ENCODE assay signal across 30 mouse cellular contexts in the genomic region with DNA sequence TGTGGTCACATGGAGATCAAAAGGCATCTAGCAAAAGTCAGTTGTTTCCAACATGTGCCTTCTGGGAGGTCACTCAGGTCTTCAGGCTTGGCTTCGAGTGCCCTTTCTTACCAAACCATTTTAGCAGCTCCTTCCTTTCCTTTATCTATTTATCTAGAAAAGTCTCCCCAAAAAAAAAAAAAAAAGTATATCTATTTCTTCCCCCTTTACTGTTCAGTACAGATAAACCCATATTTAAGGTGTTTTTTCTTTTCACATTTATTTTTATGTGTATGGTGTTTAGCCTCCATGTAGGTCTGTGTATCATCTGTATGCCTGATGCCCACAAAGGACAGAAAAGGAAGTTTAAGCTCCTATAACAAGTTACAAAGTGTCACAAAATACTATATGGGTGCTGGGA.
"Had no signal": no experiment of that assay in that cellular context is flagged by ENCODE, and none has a peak within 500 bp of the region (broad histone marks: within the 10 kb centered on the region; RNA-seq: fewer than 3 reads in every experiment).

No protein-coding gene starts in this region.

- H3K9me3 ChIP-seq: heart, embryonic 12.5 days; heart, embryonic 13.5 days; heart, embryonic 15.5 days; hindbrain, embryonic 10.5 days; hindbrain, embryonic 12.5 days; hindbrain, embryonic 13.5 days; hindbrain, embryonic 15.5 days; intestine, embryonic 15.5 days; kidney, embryonic 15.5 days had no signal

- H3K27ac ChIP-seq: heart, embryonic 13.5 days; heart, embryonic 15.5 days; hindbrain, embryonic 10.5 days; hindbrain, embryonic 12.5 days; hindbrain, embryonic 13.5 days; hindbrain, embryonic 14.5 days; hindbrain, embryonic 15.5 days; hindbrain, postnatal 0 days; intestine, embryonic 15.5 days; kidney, embryonic 15.5 days; kidney, postnatal 0 days; layer of hippocampus, adult 2 months; left cerebral cortex, adult 2 months had no signal

- H3K36me3 ChIP-seq: heart, embryonic 15.5 days; hindbrain, embryonic 12.5 days; hindbrain, embryonic 13.5 days; hindbrain, embryonic 15.5 days; intestine, embryonic 15.5 days; kidney, embryonic 15.5 days had no signal

- H3K4me3 ChIP-seq: heart, embryonic 12.5 days; heart, embryonic 13.5 days; heart, embryonic 15.5 days; hindbrain, embryonic 10.5 days; hindbrain, embryonic 12.5 days; hindbrain, embryonic 13.5 days; hindbrain, embryonic 15.5 days; intestine, embryonic 15.5 days; kidney, embryonic 15.5 days; layer of hippocampus, adult 2 months; left cerebral cortex, adult 2 months had no signal

- DNase-seq: heart, postnatal 10 days; heart, postnatal 14 days; heart, postnatal 36 days; heart, postnatal 4 days; kidney, adult 11 months; kidney, adult 18-20 months; kidney, adult 2 months; kidney, adult 8-10 months; kidney, adult 9 months; kidney, postnatal 10 days; kidney, postnatal 14 days; kidney, postnatal 25 days; kidney, postnatal 36 days; kidney, postnatal 4 days; layer of hippocampus, adult 9-11 months; layer of hippocampus, postnatal 36 days had no signal

- H3K9ac ChIP-seq: heart, embryonic 12.5 days; heart, embryonic 13.5 days; heart, embryonic 15.5 days; hindbrain, embryonic 12.5 days; hindbrain, embryonic 13.5 days; hindbrain, embryonic 14.5 days; hindbrain, embryonic 15.5 days; intestine, embryonic 15.5 days; kidney, embryonic 15.5 days had no signal

- H3K27me3 ChIP-seq: heart, embryonic 12.5 days; heart, embryonic 13.5 days; heart, embryonic 15.5 days; hindbrain, embryonic 12.5 days; hindbrain, embryonic 13.5 days; hindbrain, embryonic 15.5 days; intestine, embryonic 15.5 days; kidney, embryonic 15.5 days had no signal

- H3K4me1 ChIP-seq: heart, embryonic 12.5 days; heart, embryonic 15.5 days; hindbrain, embryonic 10.5 days; hindbrain, embryonic 12.5 days; hindbrain, embryonic 15.5 days; intestine, embryonic 15.5 days; kidney, embryonic 15.5 days had no signal
